ENCODE assay signal across 12 mouse cellular contexts in genomic region chr7:58693342-58693741, GRCm38 (mm10). TPM values are rescaled to one million over a fixed set of nuclear protein-coding genes. Genes with fewer than 3 reads are reported as not detected.
DNase-seq lines count a peak whose midpoint lies in the region; ATAC-seq and TF ChIP-seq lines count a peak whose summit lies in the region.
"Had no signal": no experiment of that assay in that cellular context is flagged by ENCODE, and none has a peak within 500 bp of the region (broad histone marks: within the 10 kb centered on the region; RNA-seq: fewer than 3 reads in every experiment).

No protein-coding gene starts in this region.

- WGBS in lung, embryonic 14.5 days = 30% methylated on average over 3 of the region's 3 CpGs
- 33% methylated on average over 3 of the region's 3 CpGs for WGBS in stomach, embryonic 16.5 days
- WGBS in midbrain, embryonic 11.5 days = 85% methylated on average over 3 of the region's 3 CpGs

- peak; percentile 42 for ATAC-seq in lung, embryonic 14.5 days (ENCODE audit: insufficient read depth)
- ATAC-seq in stomach, embryonic 16.5 days (ENCODE audit: insufficient read depth, low FRiP score) = peak; percentile 75; the same call in 1 of the 2 replicates
- ATAC-seq in midbrain, embryonic 11.5 days (ENCODE audit: low FRiP score) = no peak
- ATAC-seq: midbrain, embryonic 13.5 days had no signal

- H3K36me3 ChIP-seq in lung, embryonic 14.5 days (ENCODE audit: insufficient read depth) = no peaks in the 10 kb centered on the region
- no peaks in the 10 kb centered on the region for H3K36me3 ChIP-seq in stomach, embryonic 16.5 days (ENCODE audit: control insufficient read depth, insufficient read depth, low read length)
- H3K36me3 ChIP-seq in midbrain, embryonic 11.5 days (ENCODE audit: control insufficient read depth, insufficient read depth, low read length) = no peaks in the 10 kb centered on the region
- H3K36me3 ChIP-seq: midbrain, embryonic 13.5 days; neural tube, embryonic 15.5 days had no signal

- no peaks in the 10 kb centered on the region for H3K27me3 ChIP-seq in lung, embryonic 14.5 days (ENCODE audit: insufficient read depth, low read length)
- no peaks in the 10 kb centered on the region for H3K27me3 ChIP-seq in stomach, embryonic 16.5 days (ENCODE audit: control insufficient read depth, insufficient read depth, low read length)
- H3K27me3 ChIP-seq in midbrain, embryonic 11.5 days (ENCODE audit: control insufficient read depth, insufficient read depth, low read length) = no peaks in the 10 kb centered on the region
- H3K27me3 ChIP-seq: midbrain, embryonic 13.5 days; neural tube, embryonic 15.5 days had no signal

- no peak overlapping the region for H3K9ac ChIP-seq in lung, embryonic 14.5 days
- no peak overlapping the region for H3K9ac ChIP-seq in stomach, embryonic 16.5 days (ENCODE audit: low read length)
- no peak overlapping the region for H3K9ac ChIP-seq in midbrain, embryonic 11.5 days (ENCODE audit: low read length)
- H3K9ac ChIP-seq: midbrain, embryonic 13.5 days; neural tube, embryonic 15.5 days had no signal

- H3K4me2 ChIP-seq in lung, embryonic 14.5 days = no peak overlapping the region
- no peak overlapping the region for H3K4me2 ChIP-seq in stomach, embryonic 16.5 days (ENCODE audit: low read depth, low read length)
- H3K4me2 ChIP-seq in midbrain, embryonic 11.5 days = no peak overlapping the region
- H3K4me2 ChIP-seq: liver, embryonic 11.5 days; midbrain, embryonic 13.5 days; neural tube, embryonic 15.5 days had no signal

- H3K4me1 ChIP-seq in lung, embryonic 14.5 days (ENCODE audit: insufficient read depth) = peaks cover 21% of the 10 kb centered on the region
- H3K4me1 ChIP-seq in stomach, embryonic 16.5 days (ENCODE audit: control insufficient read depth, insufficient read depth, low read length) = peaks cover 15% of the 10 kb centered on the region
- H3K4me1 ChIP-seq in midbrain, embryonic 11.5 days (ENCODE audit: control insufficient read depth, insufficient read depth, low read length) = no peaks in the 10 kb centered on the region

- H3K4me3 ChIP-seq in lung, embryonic 14.5 days (ENCODE audit: low read depth, low read length) = no peak overlapping the region
- H3K4me3 ChIP-seq in stomach, embryonic 16.5 days (replicated peaks; ENCODE audit: low read length) = no peak overlapping the region
- H3K4me3 ChIP-seq in midbrain, embryonic 11.5 days (ENCODE audit: low read depth, low read length) = no peak overlapping the region
- H3K4me3 ChIP-seq: gastrocnemius, adult 2 months; midbrain, embryonic 13.5 days; neural tube, embryonic 15.5 days had no signal

- TF ChIP-seq CTCF in lung, embryonic 14.5 days (IDR thresholded peaks at IDR 0.05; ENCODE audit: low read depth) = no peak

- H3K9me3 ChIP-seq in lung, embryonic 14.5 days (ENCODE audit: low read depth, low read length) = no peaks in the 10 kb centered on the region
- no peaks in the 10 kb centered on the region for H3K9me3 ChIP-seq in stomach, embryonic 16.5 days (replicated peaks; ENCODE audit: control insufficient read depth, low read length)
- no peaks in the 10 kb centered on the region for H3K9me3 ChIP-seq in midbrain, embryonic 11.5 days (ENCODE audit: control insufficient read depth, low read length)
- H3K9me3 ChIP-seq: midbrain, embryonic 13.5 days; neural tube, embryonic 15.5 days had no signal

- peak overlapping the region; percentile 39 for H3K27ac ChIP-seq in lung, embryonic 14.5 days (ENCODE audit: low read depth)
- H3K27ac ChIP-seq in stomach, embryonic 16.5 days (ENCODE audit: low read length) = peak overlapping the region; percentile 59; the same call in 1 of the 2 replicates
- H3K27ac ChIP-seq in midbrain, embryonic 11.5 days (ENCODE audit: low read depth, low read length) = no peak overlapping the region
- H3K27ac ChIP-seq: gastrocnemius, adult 2 months; midbrain, embryonic 13.5 days; neural tube, embryonic 15.5 days had no signal

- peak; percentile 12 for DNase-seq in kidney, postnatal 14 days
- DNase-seq in kidney, adult 11 months = no peak
- peak; percentile 9 for DNase-seq in adipocyte (ENCODE audit: low spot score)
- peak; percentile 83 for DNase-seq in lung, embryonic 14.5 days
- DNase-seq in cerebellum, adult 8-10 months = no peak
- no peak for DNase-seq in midbrain, embryonic 11.5 days (ENCODE audit: low spot score, missing footprints)
- DNase-seq: gastrocnemius, adult 2 months; right cerebral cortex, postnatal 25 days had no signal

RNA-seq across cellular contexts. Expression of gene Atp10a, which starts 37.4 kb away (rescaled TPM):
- 3.8 and 4.6 TPM in 2 replicates for polyA plus RNA-seq in lung, embryonic 14.5 days (2014; fragmentation: Nextera tagmentation; extraction: Ambion mirVana)
- polyA plus RNA-seq in stomach, embryonic 16.5 days (2015; fragmentation: Nextera tagmentation; extraction: Ambion mirVana) = 3.9 and 4.7 TPM in 2 replicates
- 1.3 and 1.7 TPM in 2 replicates for polyA plus RNA-seq in midbrain, embryonic 11.5 days (2014; fragmentation: Nextera tagmentation; extraction: Ambion mirVana)

Comparison
In these comparisons a context has a peak if more than half of its experiments do, and no peak if none do; other contexts are left out.
1. DNase-seq: peak in kidney, postnatal 14 days (single experiment), adipocyte (single experiment) and lung, embryonic 14.5 days (single experiment); none in kidney, adult 11 months (single experiment), cerebellum, adult 8-10 months (single experiment) and midbrain, embryonic 11.5 days (single experiment).